Mouse (Mus musculus) embryo, embryonic 11 days (tissue): ENCODE measurements at regions not wholly inside any gene's neighbourhood (a gene's known extent, or its start where the extent isn't known, plus 50 kb on each side); places are given as distances from the start of the nearest gene placed in this dataset.
"Not testable (repeated sequence)": the region's sequence is repeated elsewhere in the genome, so short reads cannot be mapped to it uniquely, and the experiment has no call there.

Source experiments
- DNase-seq: peaks from one replicate; pipeline ENCODE4 v3.0.0-alpha.2; 2015

- no peak for DNase-seq
Measured at GRCm38 (mm10) chr3:157371509-157371908, 162.5 kb upstream of the Zranb2 start.

- no peak for DNase-seq
Measured at GRCm38 (mm10) chr3:157373333-157373732, 160.6 kb upstream of the Zranb2 start.

GRCm38 (mm10) chr3:157374178-157374577 lies 159.8 kb upstream of the Zranb2 start:
- DNase-seq, result no peak

- no peak for DNase-seq
Measured at GRCm38 (mm10) chr3:157377531-157377930, 156.4 kb upstream of the Zranb2 start.

GRCm38 (mm10) chr3:157378127-157378526 lies 155.8 kb upstream of the Zranb2 start:
- DNase-seq, result no peak

- no peak for DNase-seq
Measured at GRCm38 (mm10) chr3:157391835-157392234, 142.1 kb upstream of the Zranb2 start.

GRCm38 (mm10) chr3:157393903-157394302 lies 140.1 kb upstream of the Zranb2 start:
- no peak for DNase-seq

GRCm38 (mm10) chr3:157399909-157400308 lies 134.1 kb upstream of the Zranb2 start:
- no peak for DNase-seq

GRCm38 (mm10) chr3:157404054-157404453 lies 129.9 kb upstream of the Zranb2 start:
- no peak for DNase-seq

- not testable (repeated sequence) for DNase-seq
Measured at GRCm38 (mm10) chr3:157423447-157423846, 110.5 kb upstream of the Zranb2 start.

- no peak for DNase-seq
Measured at GRCm38 (mm10) chr3:157426720-157427119, 107.2 kb upstream of the Zranb2 start.

GRCm38 (mm10) chr3:157449794-157450193 lies 84.2 kb upstream of the Zranb2 start:
- DNase-seq, result peak; percentile 48

- no peak for DNase-seq
Measured at GRCm38 (mm10) chr3:157471600-157471999, 62.4 kb upstream of the Zranb2 start.

- no peak for DNase-seq
Measured at GRCm38 (mm10) chr3:157472674-157473073, 61.3 kb upstream of the Zranb2 start.

GRCm38 (mm10) chr3:157477731-157478130 lies 56.2 kb upstream of the Zranb2 start:
- no peak for DNase-seq
